Mouse (Mus musculus) spleen, postnatal 4 days (tissue): ENCODE data around the gene Samt3.

Experiments
- DNase-seq, 2 experiments: peaks; one replicate each; pipeline ENCODE4 v3.0.0; 2022; ENCODE audit warnings: low spot score in 2 of 2

Samt3 gene

GRCm38 (mm10) chrX:86043899-86044298 lies at the start of gene Samt3:
Gene Samt3, plus strand, starts transcription at chrX:86044199.
- no peak for DNase-seq

- no peak for DNase-seq
These were observed 27.4 kb upstream of the Samt3 start for GRCm38 (mm10) chrX:86016591-86016990.

DNA sequence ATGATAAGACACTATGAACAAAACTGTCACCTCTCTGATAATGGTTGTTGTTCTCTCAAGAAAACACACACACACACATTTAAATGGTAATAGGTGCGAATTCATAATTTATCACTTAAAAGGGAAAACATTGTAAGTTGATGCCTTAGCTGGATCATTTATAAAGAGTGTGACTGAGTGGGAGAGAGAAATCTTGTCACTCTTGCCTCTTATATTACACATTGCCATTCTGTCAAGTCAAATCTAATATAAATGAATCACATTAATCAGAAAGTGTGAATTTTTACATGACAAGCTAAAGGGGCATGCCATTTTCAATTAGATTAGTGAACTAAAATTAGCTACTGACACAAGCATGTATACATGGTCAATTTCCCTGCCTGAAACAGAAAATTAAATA lies 44.7 kb downstream of the Samt3 start:
- no peak for DNase-seq
